Mouse (Mus musculus) ES-Bruce4 (cell line): ENCODE results near the gene Ice1.

Source experiments
- CTCF ChIP-seq: IDR thresholded peaks from one replicate; pipeline ENCODE4 v1.8.1; 2011; ENCODE audit warnings: low read depth, low read length
- POLR2A ChIP-seq: IDR thresholded peaks from one replicate; pipeline ENCODE4 v1.8.1; 2011; ENCODE audit warnings: low read length; ENCODE audit not compliant: insufficient read depth

DNA sequence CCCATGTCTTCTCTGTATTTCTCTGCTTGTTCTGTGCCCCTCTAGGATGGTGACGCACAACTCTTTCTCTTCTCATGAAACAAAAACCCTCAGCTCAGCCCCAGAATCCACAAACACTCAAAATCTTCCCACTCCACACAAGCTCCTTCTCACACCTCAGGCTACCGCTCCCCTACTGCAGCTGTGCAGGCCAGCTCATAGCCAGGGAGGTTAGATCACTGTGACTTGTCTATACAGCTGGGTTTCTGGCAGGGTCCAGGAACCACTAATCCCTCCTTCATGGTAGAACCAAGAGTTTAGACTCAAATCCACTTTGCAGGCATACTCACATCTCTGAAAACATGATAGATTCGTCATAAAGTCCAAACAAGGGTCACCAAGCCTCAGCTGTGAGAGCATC lies 42.9 kb upstream of the Ice1 start:
- TF ChIP-seq POLR2A (no peak), CTCF (no peak)
